Mouse (Mus musculus) thymus, adult 2 months (tissue): ENCODE measurements around the gene Flot2.

Experiments used
- CTCF ChIP-seq: fragments of 200-500 bp; IDR thresholded peaks from 2 replicates; pipeline ENCODE4 v1.5.1; 2012; ENCODE audit warnings: mild to moderate bottlenecking, control low read depth, low read length, moderate library complexity, borderline replicate concordance; ENCODE audit not compliant: control insufficient read depth, poor library complexity, insufficient read depth; ENCODE audit errors: extremely low read depth
- POLR2A ChIP-seq: fragments of 200-500 bp; IDR thresholded peaks from 2 replicates; pipeline ENCODE4 v1.6.1; 2012; ENCODE audit warnings: mild to moderate bottlenecking, low read length, control low read depth, moderate library complexity; ENCODE audit not compliant: control insufficient read depth, poor library complexity, insufficient read depth; ENCODE audit errors: extremely low read depth

DNA sequence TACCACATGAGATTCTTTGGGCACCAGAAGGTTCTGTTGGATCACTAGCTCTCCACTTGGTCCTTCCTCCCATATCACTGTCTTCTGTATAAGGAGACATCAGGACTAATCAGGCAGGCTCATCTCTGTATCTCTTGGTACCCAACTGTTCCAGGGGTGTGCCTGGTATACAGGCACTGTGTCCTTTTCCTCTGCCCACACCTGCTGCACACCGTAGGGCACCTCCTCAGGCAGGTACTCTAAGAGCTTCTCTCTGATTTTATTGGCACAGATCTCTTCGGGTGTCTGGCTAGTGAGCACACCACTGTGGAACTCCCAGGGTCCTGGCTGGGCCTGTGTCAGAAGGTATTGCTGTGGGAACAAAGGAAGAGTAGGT is 36.5 kb downstream of the Flot2 start:
- TF ChIP-seq POLR2A: no peak
- no peak for TF ChIP-seq CTCF
